Mouse (Mus musculus): ENCODE measurements around the gene Trpt1.
"Not testable (repeated sequence)": the region's sequence is repeated elsewhere in the genome, so short reads cannot be mapped to it uniquely, and the experiment has no call there.

Trpt1 gene

GRCm38 (mm10) chr19:6974211-6975205 is 21.4 kb upstream of the Trpt1 start, which contains the start of gene Ppp1r14b:
TSS of gene Ppp1r14b (plus strand) at chr19:6974968.
- DNase-seq (ENCODE audit: low read depth, low spot score): no peak

- DNase-seq (ENCODE audit: low read depth, low spot score): no peak
Measured at GRCm38 (mm10) chr19:6975537-6976521, 20.1 kb upstream of the Trpt1 start, which contains the start of gene Plcb3. TSS of gene Plcb3 (minus strand) at chr19:6976470.

DNA sequence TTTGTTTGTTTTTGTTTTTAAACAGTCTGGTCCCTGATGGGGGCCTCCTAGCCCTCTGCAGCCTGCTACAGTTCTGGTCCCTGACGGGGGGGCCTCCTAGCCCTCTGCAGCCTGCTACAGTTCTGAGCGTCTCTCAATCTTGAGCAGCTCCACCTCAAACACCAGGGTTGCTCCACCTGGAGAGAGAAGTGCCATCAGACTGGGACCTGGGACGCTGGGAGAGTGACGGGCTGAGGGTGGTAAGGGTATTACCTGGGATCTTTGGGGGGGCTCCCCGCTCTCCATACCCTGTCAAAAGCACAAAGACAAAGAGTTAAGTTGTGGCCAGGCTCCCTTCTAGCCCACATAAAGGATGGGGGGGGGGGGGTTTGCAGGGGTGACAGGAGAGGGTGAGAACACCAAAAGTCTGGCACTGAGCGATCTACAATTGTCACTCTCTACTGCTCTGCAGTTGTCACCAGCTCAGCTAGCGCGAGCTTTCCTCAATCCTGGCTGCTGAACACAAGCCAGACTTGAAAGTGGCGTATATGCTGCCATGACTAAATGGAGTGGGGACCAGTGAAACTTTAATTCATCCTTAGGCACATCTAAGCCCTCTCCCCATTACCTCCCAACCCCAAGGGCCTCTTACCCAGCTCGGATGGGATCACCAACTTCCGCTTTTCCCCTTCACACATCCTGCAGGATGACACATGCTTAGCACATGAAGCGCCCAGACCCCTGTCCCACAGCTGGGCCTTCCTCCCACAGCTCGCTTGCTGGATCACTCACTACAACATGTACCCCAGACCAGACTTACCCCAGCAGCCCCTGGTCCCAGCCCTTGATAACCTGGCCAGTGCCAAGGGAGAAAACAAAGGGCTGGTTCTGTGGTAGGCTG is 17.9 kb upstream of the Trpt1 start:
- no peak for DNase-seq (ENCODE audit: low read depth, low spot score)

DNA sequence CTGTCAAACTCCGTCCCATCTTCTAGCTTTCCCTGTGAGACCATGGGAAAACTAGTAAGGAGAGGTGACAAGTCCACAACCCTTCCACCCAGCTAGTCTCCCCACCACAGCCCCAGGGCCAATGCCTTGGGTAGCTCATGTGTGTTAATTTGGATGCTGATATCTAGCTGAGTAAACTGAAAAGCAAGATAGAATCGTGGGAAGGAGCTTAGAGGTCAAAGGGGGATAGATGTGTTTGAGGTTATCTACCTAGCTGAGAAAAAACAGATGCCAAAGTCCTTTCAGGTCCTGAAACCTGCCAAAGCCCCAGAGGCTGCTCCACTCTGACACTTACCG is 17.3 kb upstream of the Trpt1 start:
- DNase-seq (ENCODE audit: low read depth, low spot score): no peak

DNA sequence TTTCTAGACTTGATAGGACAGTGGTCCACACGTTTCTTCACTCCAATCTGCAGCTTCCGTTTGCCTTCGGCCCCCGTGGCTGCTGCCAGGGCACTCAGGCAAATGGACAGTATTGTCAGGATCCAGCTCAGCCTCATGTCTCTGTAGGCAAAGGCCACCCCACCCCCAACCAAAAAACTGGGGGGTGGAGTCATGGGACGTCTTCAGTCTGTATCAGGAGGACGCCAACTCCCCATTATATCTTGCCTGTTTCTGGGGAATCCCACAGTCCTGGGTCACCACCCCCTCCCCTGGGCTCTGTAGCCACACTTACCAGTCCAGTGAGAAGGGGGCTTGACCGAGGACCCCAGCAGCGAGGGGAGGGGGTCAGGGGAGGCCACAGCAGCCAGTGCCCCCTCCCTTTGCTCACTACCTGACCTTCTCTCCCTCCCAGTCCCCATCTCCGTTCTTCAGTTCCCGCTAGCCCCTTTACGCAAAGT is 16.9 kb upstream of the Trpt1 start:
- DNase-seq (ENCODE audit: low read depth, low spot score): no peak

GRCm38 (mm10) chr19:6979486-6980380 is 16.2 kb upstream of the Trpt1 start:
- DNase-seq (ENCODE audit: low read depth, low spot score): peak; percentile 99

DNA sequence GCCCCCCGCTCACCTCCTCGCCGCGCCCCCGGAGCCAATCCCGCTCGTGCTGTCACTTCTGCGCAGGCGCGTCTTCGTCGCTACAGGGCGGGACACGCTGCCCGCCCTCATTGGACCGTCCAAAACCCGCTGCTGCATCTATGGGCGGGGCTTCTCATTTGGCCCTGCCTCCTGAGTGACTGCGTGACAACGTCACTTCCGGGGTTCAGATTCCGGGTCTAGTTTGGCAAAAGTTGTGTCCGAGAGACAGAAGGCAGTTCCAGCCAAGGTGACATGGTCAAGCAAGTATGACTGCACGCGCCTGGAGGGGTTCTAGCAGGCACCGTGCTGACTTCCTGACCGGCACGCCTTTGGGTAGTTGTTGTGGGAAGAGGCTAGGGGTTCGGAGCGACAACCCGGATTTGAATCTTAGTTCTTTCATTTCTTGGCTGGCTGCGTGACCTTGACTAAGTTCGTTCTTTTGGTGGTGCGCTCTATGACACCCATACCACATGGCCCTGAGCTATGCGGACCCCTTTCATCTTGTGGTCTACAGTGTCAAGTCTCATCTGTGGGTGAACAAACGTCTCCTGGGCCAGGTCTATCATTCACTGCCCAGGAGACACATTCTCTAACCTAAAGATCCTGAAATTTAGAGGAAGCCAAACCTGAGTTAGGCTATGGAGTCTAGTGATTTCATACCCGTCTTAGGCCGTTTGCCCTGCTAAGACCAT is 15.4 kb upstream of the Trpt1 start, which contains the start of gene Fkbp2:
Fkbp2 (minus strand) TSS at position 121 of the 713 bp plus-strand sequence.
- peak; percentile 99 for DNase-seq (ENCODE audit: low read depth, low spot score)

DNA sequence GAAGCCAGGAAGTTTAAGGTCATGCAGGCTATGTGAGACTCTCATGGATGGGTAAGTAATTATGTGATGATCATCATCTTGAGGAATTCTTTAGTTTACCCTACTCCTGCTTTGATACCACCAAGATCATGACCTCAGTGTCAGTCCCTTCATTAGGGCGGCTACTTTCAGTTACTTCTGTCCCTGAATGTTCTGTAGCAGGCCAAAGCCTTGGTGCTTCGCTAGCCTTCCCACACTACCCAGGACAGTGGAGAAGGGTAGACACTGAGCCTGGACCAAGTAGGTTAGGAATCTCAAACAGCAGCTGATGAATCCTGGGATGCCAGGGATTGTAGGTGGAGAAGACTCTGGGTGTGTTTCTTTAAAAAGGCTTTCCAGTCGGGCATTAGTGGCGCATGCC is 14.5 kb upstream of the Trpt1 start:
- no peak for DNase-seq (ENCODE audit: low read depth, low spot score)

DNA sequence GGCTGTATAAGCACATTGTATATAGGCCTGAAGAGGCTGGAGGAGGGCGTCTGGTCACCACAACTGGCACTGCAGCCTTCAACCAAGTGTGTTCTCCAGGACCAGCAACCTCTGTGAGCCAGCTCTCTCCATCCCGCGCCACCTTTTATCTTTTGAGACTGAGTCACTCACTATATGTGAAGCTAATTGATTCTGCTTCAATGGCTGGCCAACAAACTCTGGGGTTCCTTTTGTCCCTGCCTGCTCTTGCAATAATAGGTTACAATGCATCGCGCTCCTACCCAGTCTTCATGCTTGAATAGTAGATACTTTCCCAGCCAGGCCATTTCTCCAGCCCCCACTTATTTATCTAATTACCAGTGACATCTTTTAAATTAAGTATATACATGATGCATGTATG is 12.3 kb upstream of the Trpt1 start:
- DNase-seq (ENCODE audit: low read depth, low spot score): no peak

GRCm38 (mm10) chr19:6985300-6985699 is 10.6 kb upstream of the Trpt1 start:
- no peak for DNase-seq (ENCODE audit: low read depth, low spot score)

- no peak for DNase-seq (ENCODE audit: low read depth, low spot score)
Measured at GRCm38 (mm10) chr19:6985951-6986708, 9.8 kb upstream of the Trpt1 start.

DNA sequence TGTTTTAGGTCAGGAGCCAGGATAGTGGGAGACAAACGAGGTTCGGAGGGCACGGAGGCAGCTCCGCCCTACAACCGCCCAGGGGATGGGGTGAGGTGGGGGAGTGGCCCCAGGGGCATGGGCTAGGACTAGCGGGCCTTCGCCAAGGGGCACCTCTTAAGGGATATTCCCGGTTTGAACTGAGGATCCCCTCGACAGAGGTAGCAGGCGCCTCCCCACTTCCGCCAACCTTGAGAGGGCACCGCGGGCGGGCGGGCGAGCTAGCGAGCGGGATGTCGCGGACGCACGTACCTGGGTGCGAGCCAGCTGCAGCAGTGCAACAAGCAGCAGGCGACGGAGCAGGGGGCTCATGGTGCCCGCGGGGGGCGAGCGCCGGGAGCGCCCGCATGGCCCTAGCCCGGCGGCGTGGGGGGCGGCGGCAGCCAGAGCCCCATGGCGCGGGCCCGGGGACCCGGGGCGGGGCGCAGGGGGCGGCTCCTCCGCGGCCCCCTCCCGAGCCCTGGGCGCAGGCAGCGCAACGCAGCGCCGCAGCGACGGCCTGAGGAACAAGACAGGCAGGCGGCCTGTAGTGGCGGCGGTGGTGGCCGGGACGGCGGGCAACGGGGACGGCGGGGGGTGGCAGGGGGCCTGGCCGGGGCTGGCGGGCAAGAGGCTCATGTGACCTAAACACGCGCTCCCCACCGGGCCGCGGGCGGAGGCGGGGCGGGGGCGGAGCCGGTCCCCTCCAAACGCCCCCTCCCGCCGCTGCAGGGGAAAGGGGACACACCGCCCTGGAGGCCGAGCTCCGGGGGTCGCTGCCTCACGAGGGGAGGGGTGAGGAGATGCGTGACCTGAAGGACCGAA is 8.6 kb upstream of the Trpt1 start, which contains the start of gene Vegfb:
Vegfb (minus strand) TSS at position 591 of the 843 bp plus-strand sequence.
- no peak for DNase-seq (ENCODE audit: low read depth, low spot score)

GRCm38 (mm10) chr19:6987904-6988285 is 8.0 kb upstream of the Trpt1 start:
- no peak for DNase-seq (ENCODE audit: low read depth, low spot score)

DNA sequence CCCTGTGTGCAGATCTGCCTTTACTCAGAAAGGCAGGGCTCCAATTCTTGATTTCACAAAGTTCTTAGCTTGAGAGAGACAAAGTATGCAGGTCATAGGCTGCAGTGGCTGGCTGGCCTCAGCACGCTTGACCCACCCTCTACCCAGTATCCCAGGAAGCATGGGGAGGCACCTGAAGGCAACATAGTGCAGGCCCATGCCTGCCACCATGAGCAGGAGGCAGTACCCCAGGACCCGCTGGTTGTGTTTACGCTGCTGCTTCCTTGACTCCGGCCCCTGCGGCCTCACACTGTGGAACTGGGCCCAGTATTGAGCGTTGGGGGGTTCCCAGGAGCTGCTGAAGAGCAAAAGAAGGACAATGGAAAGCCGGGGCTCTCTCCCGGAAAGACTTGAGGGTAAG is 6.7 kb upstream of the Trpt1 start:
- no peak for DNase-seq (ENCODE audit: low read depth, low spot score)

DNA sequence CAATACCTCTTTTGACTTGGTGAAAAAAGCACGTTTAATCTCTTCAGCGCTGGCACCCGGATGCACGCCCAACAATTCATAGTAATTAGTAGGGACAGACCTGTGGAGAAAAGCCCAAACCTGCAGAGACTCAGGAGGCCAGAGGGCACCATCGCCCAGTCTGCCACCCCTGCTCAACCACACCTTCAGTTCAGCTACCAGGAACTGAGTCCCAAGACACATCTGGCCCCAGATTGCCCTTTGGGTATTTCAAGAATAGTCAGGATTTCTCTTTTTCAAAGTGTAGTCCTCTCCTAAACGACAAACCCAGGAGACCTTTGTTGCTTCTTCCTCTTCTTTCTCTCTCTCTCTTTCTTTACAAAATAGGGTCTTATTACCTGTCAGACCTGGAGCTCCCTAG is 5.2 kb upstream of the Trpt1 start:
- no peak for DNase-seq (ENCODE audit: low read depth, low spot score)

DNA sequence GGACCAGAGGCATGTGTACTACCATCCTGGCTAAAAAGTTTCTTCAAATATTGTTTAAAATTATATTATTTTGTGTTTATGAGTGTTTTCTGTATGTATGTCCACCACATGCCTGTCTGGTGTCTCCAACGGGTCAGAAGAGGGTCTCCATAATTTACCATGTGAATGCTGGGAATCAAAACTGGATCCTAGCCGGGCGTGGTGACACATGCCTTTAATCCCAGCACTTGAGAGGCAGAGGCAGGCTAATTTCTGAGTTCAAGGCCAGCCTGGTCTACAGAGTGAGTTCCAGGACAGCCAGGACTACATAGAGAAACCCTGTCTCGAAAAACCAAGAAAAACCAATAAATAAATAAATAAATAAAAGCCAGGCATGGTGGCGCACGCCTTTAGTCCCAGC is 4.8 kb upstream of the Trpt1 start:
- not testable (repeated sequence) for DNase-seq (ENCODE audit: low read depth, low spot score)

Measured in retina, postnatal 7 days (tissue).